12 mouse cellular contexts compared by ENCODE assay signal in the genomic region with DNA sequence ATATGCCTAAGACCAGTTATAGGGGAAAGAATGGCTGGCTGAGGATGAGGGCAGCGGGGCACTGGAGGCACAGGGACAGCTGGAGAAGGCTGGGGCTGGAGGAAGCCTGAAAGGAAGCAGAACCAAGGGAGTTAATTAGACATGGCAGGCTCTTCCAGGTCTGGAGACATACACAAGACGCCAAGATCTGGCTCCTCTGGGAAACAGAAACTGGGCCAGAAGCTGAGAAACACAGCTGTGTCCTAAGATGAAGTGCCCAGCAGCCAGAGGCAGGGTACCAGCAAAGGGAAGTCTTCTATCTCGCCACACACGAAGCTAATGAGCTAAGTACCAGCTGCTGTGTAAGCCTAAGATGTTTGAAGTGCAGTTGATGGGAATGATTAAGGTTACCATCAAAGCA.
DNase-seq lines count a peak whose midpoint lies in the region; ATAC-seq and TF ChIP-seq lines count a peak whose summit lies in the region.
"Had no signal": no experiment of that assay in that cellular context is flagged by ENCODE, and none has a peak within 500 bp of the region (broad histone marks: within the 10 kb centered on the region; RNA-seq: fewer than 3 reads in every experiment).

No protein-coding gene starts in this region.

- H3K79me2 ChIP-seq in liver, adult 2 months (ENCODE audit: control insufficient read depth, insufficient read depth, low read length): no peaks in the 10 kb centered on the region

- TF ChIP-seq CTCF in liver, adult 2 months (IDR thresholded peaks at IDR 0.05; ENCODE audit: low read depth, low read length): no peak

- H3K27me3 ChIP-seq in liver, adult 2 months (ENCODE audit: control insufficient read depth, insufficient read depth, low read length): no peaks in the 10 kb centered on the region
- no peaks in the 10 kb centered on the region for H3K27me3 ChIP-seq in liver, embryonic 12.5 days (replicated peaks)
- no peaks in the 10 kb centered on the region for H3K27me3 ChIP-seq in midbrain, embryonic 16.5 days (ENCODE audit: control insufficient read depth, insufficient read depth, low read depth, low read length)
- H3K27me3 ChIP-seq: embryonic facial prominence, embryonic 12.5 days; heart, embryonic 13.5 days; liver, embryonic 15.5 days had no signal

- no peaks in the 10 kb centered on the region for H3K36me3 ChIP-seq in liver, adult 2 months (ENCODE audit: control insufficient read depth, insufficient read depth, low read length)
- no peaks in the 10 kb centered on the region for H3K36me3 ChIP-seq in liver, embryonic 12.5 days
- H3K36me3 ChIP-seq in midbrain, embryonic 16.5 days (ENCODE audit: control insufficient read depth, insufficient read depth, low read length): no peaks in the 10 kb centered on the region
- H3K36me3 ChIP-seq: embryonic facial prominence, embryonic 12.5 days; heart, embryonic 13.5 days; liver, embryonic 15.5 days had no signal

- intact Hi-C loops in heart, postnatal 10 days (cut with DNase I): no loop called here

- H3K27ac ChIP-seq in liver, adult 2 months (replicated peaks; ENCODE audit: insufficient read depth, low read depth, low read length): no peak overlapping the region
- no peak overlapping the region for H3K27ac ChIP-seq in liver, embryonic 12.5 days
- H3K27ac ChIP-seq in midbrain, embryonic 16.5 days (ENCODE audit: low read length): 0 out of 2 replicates have a peak overlapping the region, but pooled peaks have one; percentile 6
- H3K27ac ChIP-seq: embryonic facial prominence, embryonic 12.5 days; heart, embryonic 13.5 days; liver, embryonic 15.5 days had no signal

- H3K4me1 ChIP-seq in liver, adult 2 months (ENCODE audit: control insufficient read depth, insufficient read depth, low read length): no peaks in the 10 kb centered on the region
- H3K4me1 ChIP-seq in liver, embryonic 12.5 days: no peaks in the 10 kb centered on the region
- H3K4me1 ChIP-seq in midbrain, embryonic 16.5 days (ENCODE audit: control insufficient read depth, insufficient read depth, low read length): peaks cover 3% of the 10 kb centered on the region; the same call in 1 of the 2 replicates
- H3K4me1 ChIP-seq: heart, embryonic 13.5 days; liver, embryonic 15.5 days had no signal

- no peaks in the 10 kb centered on the region for H3K9me3 ChIP-seq in liver, embryonic 12.5 days (replicated peaks)
- H3K9me3 ChIP-seq in midbrain, embryonic 16.5 days (replicated peaks; ENCODE audit: control insufficient read depth, low read length, poor library complexity, severe bottlenecking): no peaks in the 10 kb centered on the region
- H3K9me3 ChIP-seq: embryonic facial prominence, embryonic 12.5 days; heart, embryonic 13.5 days; liver, embryonic 15.5 days had no signal

- 59% methylated on average over 4 of the region's 4 CpGs for WGBS in liver, adult 2 months
- WGBS in liver, embryonic 12.5 days (ENCODE audit: insufficient replicate concordance): 48% methylated on average over 4 of the region's 4 CpGs
- WGBS in midbrain, embryonic 16.5 days: 41% methylated on average over 4 of the region's 4 CpGs

- peak; percentile 31 for DNase-seq in adrenal gland, postnatal 10 days
- DNase-seq in adrenal gland, postnatal 4 days (ENCODE audit: low spot score in 2 of 2): no peak
- peak; percentile 6 for DNase-seq in liver, adult 2 months (ENCODE audit: extremely low read depth, low read depth, low spot score)
- peak; percentile 45 to 61 for DNase-seq in heart, postnatal 10 days
- no peak for DNase-seq in cerebellum, adult 11 months
- DNase-seq in thymus, postnatal 4 days: no peak
- DNase-seq: kidney, postnatal 36 days had no signal

- no peak overlapping the region for H3K9ac ChIP-seq in liver, adult 2 months (ENCODE audit: low read depth, low read length)
- no peak overlapping the region for H3K9ac ChIP-seq in liver, embryonic 12.5 days
- no peak overlapping the region for H3K9ac ChIP-seq in midbrain, embryonic 16.5 days (ENCODE audit: low read depth, low read length)
- H3K9ac ChIP-seq: embryonic facial prominence, embryonic 12.5 days; heart, embryonic 13.5 days; liver, embryonic 15.5 days had no signal

- TF ChIP-seq POLR2A in liver, adult 2 months (IDR thresholded peaks at IDR 0.05; ENCODE audit: extremely low read depth, insufficient read depth, low read length): no peak

- H3K4me3 ChIP-seq in liver, adult 2 months (ENCODE audit: insufficient read depth, low read depth, low read length): no peak overlapping the region
- H3K4me3 ChIP-seq in liver, embryonic 12.5 days: no peak overlapping the region
- H3K4me3 ChIP-seq in midbrain, embryonic 16.5 days (ENCODE audit: low read depth, low read length): no peak overlapping the region
- H3K4me3 ChIP-seq: embryonic facial prominence, embryonic 12.5 days; heart, embryonic 13.5 days; liver, embryonic 15.5 days had no signal

- no peak overlapping the region for H3K4me2 ChIP-seq in liver, embryonic 12.5 days
- H3K4me2 ChIP-seq in midbrain, embryonic 16.5 days (ENCODE audit: low read length): no peak overlapping the region
- H3K4me2 ChIP-seq: embryonic facial prominence, embryonic 12.5 days; heart, embryonic 13.5 days; liver, embryonic 15.5 days had no signal

- no peak for ATAC-seq in liver, embryonic 12.5 days
- ATAC-seq in midbrain, embryonic 16.5 days: peak; percentile 39; the same call in 1 of the 2 replicates

Comparison
In these comparisons a context has a peak if more than half of its experiments do, and no peak if none do; other contexts are left out.
1. DNase-seq: peak in adrenal gland, postnatal 10 days (single experiment), liver, adult 2 months (single experiment) and heart, postnatal 10 days (2 of 2); none in adrenal gland, postnatal 4 days (0 of 2), cerebellum, adult 11 months (single experiment) and thymus, postnatal 4 days (single experiment).